Mouse (Mus musculus) intestine, embryonic 14.5 days (tissue): ENCODE data around the gene Gpsm1. TPM values are rescaled to one million over a fixed set of nuclear protein-coding genes. Genes with fewer than 3 reads are reported as not detected.
A peak's percentile ranks its signal among the peaks of the same experiment; 100 is the strongest.

ENCODE experiments used
- ATAC-seq: fragments of 200-750 bp; cut with Nextera tagmentation; replicated peaks from 2 replicates; pipeline ENCODE4 v1.8.0; 2017; ENCODE audit warnings: low read depth, moderate number of reproducible peaks, moderate TSS enrichment, moderate library complexity; ENCODE audit not compliant: low FRiP score, low TSS enrichment
- DNase-seq: peaks from one replicate; pipeline ENCODE4 v3.0.0-alpha.2; 2018; ENCODE audit warnings: low spot score
- H3K27ac ChIP-seq: fragments of 300-500 bp; sonication (generic); 2 replicates; pipeline ENCODE4 v1.5.1; 2014; ENCODE audit warnings: low read depth, mild to moderate bottlenecking, control low read depth
- H3K27me3 ChIP-seq: fragments of 300-500 bp; sonication (generic); replicated peaks from 2 replicates; pipeline ENCODE4 v1.6.1; 2014; ENCODE audit warnings: low read length, control low read depth; ENCODE audit not compliant: control insufficient read depth, insufficient read depth
- H3K36me3 ChIP-seq: fragments of 300-500 bp; sonication (generic); 2 replicates; pipeline ENCODE4 v1.6.1; 2014; ENCODE audit warnings: low read length, control low read depth; ENCODE audit not compliant: control insufficient read depth, insufficient read depth
- H3K4me1 ChIP-seq: fragments of 300-500 bp; sonication (generic); replicated peaks from 2 replicates; pipeline ENCODE4 v1.6.1; 2014; ENCODE audit warnings: low read length, control low read depth, mixed read lengths; ENCODE audit not compliant: control insufficient read depth, insufficient read depth
- H3K4me2 ChIP-seq: fragments of 300-500 bp; sonication (generic); 2 replicates; pipeline ENCODE4 v1.6.1; 2014; ENCODE audit warnings: low read length
- H3K4me3 ChIP-seq: fragments of 300-500 bp; sonication (generic); 2 replicates; pipeline ENCODE4 v1.5.1; 2014; ENCODE audit warnings: low read depth, low read length, control low read depth, mixed read lengths
- H3K9ac ChIP-seq: fragments of 300-500 bp; sonication (generic); 2 replicates; pipeline ENCODE4 v1.6.1; 2014; ENCODE audit warnings: mild to moderate bottlenecking, low read length
- H3K9me3 ChIP-seq: fragments of 300-500 bp; sonication (generic); 2 replicates; pipeline ENCODE4 v1.6.1; 2016; ENCODE audit warnings: low read length, control low read depth; ENCODE audit not compliant: control insufficient read depth
- WGBS: fragments of 180-500 bp; shearing (Covaris S2); extraction: QIAGEN DNeasy Blood & Tissue Kit; methylation state at CpG from one replicate; pipeline ENCODE4 v1.1.7; 2014; 5-methylcytosine and 5-hydroxymethylcytosine counted together
- polyA plus RNA-seq: library from polyadenylated mRNA; unstranded; fragments of >200 nt; fragmentation: Nextera tagmentation; extraction: Ambion mirVana; gene quantifications from 2 replicates; pipeline ENCODE4 v1.2.1, GENCODE M21; 2014

Gpsm1 gene
- polyA plus RNA-seq, 1 experiment from 2014 or later = 23.4 TPM

- H3K4me2 ChIP-seq = peak overlapping the region; percentile 98; the same call in 1 of the 2 replicates
- no peak overlapping the region for H3K27ac ChIP-seq
- no peak overlapping the region for H3K4me3 ChIP-seq
- DNase-seq (no peak), ATAC-seq (no peak)
- H3K9me3 ChIP-seq = no peaks in the 10 kb centered on the region
- no peak overlapping the region for H3K9ac ChIP-seq
- WGBS = 88% methylated on average over 11 of the region's 11 CpGs
- peaks cover 21% of the 10 kb centered on the region for H3K36me3 ChIP-seq
- H3K27me3 ChIP-seq = no peaks in the 10 kb centered on the region
- peaks cover 14% of the 10 kb centered on the region for H3K4me1 ChIP-seq
These were observed 38.0 kb downstream of the Gpsm1 start for GRCm38 (mm10) chr2:26353066-26353980.

- Histone ChIP-seq H3K27ac (no peak overlapping the region), H3K4me1 (peaks cover 11% of the 10 kb centered on the region), H3K9ac (no peak overlapping the region), H3K4me3 (no peak overlapping the region), H3K9me3 (no peaks in the 10 kb centered on the region), H3K36me3 (peaks cover 10% of the 10 kb centered on the region), H3K27me3 (no peaks in the 10 kb centered on the region), H3K4me2 (no peak overlapping the region)
- ATAC-seq (no peak), DNase-seq (no peak)
- WGBS = 95% methylated on average over 4 of the region's 4 CpGs
These were observed 39.1 kb downstream of the Gpsm1 start for GRCm38 (mm10) chr2:26354401-26354800.

GRCm38 (mm10) chr2:26356231-26356630 lies 40.9 kb downstream of the Gpsm1 start:
- Histone ChIP-seq H3K36me3 (no peaks in the 10 kb centered on the region), H3K4me1 (peaks cover 6% of the 10 kb centered on the region), H3K9ac (no peak overlapping the region), H3K4me3 (no peak overlapping the region), H3K27me3 (no peaks in the 10 kb centered on the region), H3K4me2 (no peak overlapping the region), H3K9me3 (no peaks in the 10 kb centered on the region), H3K27ac (no peak overlapping the region)
- WGBS = 77% methylated on average over 4 of the region's 4 CpGs
- ATAC-seq (no peak), DNase-seq (no peak)

GRCm38 (mm10) chr2:26356678-26357077 lies 41.4 kb downstream of the Gpsm1 start:
- Histone ChIP-seq H3K4me2 (no peak overlapping the region), H3K4me3 (no peak overlapping the region), H3K36me3 (no peaks in the 10 kb centered on the region), H3K27me3 (no peaks in the 10 kb centered on the region), H3K27ac (no peak overlapping the region), H3K9ac (no peak overlapping the region), H3K9me3 (no peaks in the 10 kb centered on the region), H3K4me1 (peaks cover 6% of the 10 kb centered on the region)
- no peak for ATAC-seq
- no peak for DNase-seq
- 78% methylated on average over 7 of the region's 7 CpGs for WGBS

- Histone ChIP-seq H3K9me3 (no peaks in the 10 kb centered on the region), H3K4me3 (no peak overlapping the region), H3K36me3 (no peaks in the 10 kb centered on the region), H3K4me1 (peaks cover 5% of the 10 kb centered on the region), H3K9ac (no peak overlapping the region), H3K27me3 (no peaks in the 10 kb centered on the region), H3K4me2 (no peak overlapping the region), H3K27ac (no peak overlapping the region)
- WGBS = 52% methylated on average over 15 of the region's 15 CpGs
- ATAC-seq (no peak), DNase-seq (no peak)
These were observed 42.2 kb downstream of the Gpsm1 start for GRCm38 (mm10) chr2:26357484-26357883.

GRCm38 (mm10) chr2:26358667-26359320 lies 43.5 kb downstream of the Gpsm1 start:
- H3K27ac ChIP-seq = no peak overlapping the region
- peaks cover under 1% of the 10 kb centered on the region; the same call in 1 of the 2 replicates for H3K36me3 ChIP-seq
- H3K9me3 ChIP-seq = no peaks in the 10 kb centered on the region
- H3K4me2 ChIP-seq = no peak overlapping the region
- WGBS = 84% methylated on average over 13 of the region's 13 CpGs
- no peak for DNase-seq
- no peaks in the 10 kb centered on the region for H3K27me3 ChIP-seq
- no peak overlapping the region for H3K9ac ChIP-seq
- no peaks in the 10 kb centered on the region for H3K4me1 ChIP-seq
- H3K4me3 ChIP-seq = no peak overlapping the region
- no peak for ATAC-seq

GRCm38 (mm10) chr2:26359983-26360382 lies 44.7 kb downstream of the Gpsm1 start:
- no peak for ATAC-seq
- Histone ChIP-seq H3K4me3 (no peak overlapping the region), H3K27ac (no peak overlapping the region), H3K36me3 (peaks cover 11% of the 10 kb centered on the region), H3K4me2 (no peak overlapping the region), H3K27me3 (no peaks in the 10 kb centered on the region), H3K9ac (no peak overlapping the region), H3K9me3 (no peaks in the 10 kb centered on the region), H3K4me1 (no peaks in the 10 kb centered on the region)
- no peak for DNase-seq
- 89% methylated on average over 6 of the region's 6 CpGs for WGBS

GRCm38 (mm10) chr2:26360772-26361171 lies 45.5 kb downstream of the Gpsm1 start, which contains the start of gene Card9:
TSS of gene Card9 (minus strand) at chr2:26360918.
- no peak within 1 kb of the TSS for H3K9ac ChIP-seq
- no peak for DNase-seq
- no peak for ATAC-seq
- no peaks in the 10 kb centered on the region for H3K27me3 ChIP-seq
- no peaks in the 10 kb centered on the region for H3K4me1 ChIP-seq
- WGBS = 46% methylated on average over 3 of the region's 3 CpGs
- H3K4me3 ChIP-seq = no peak within 1 kb of the TSS
- H3K27ac ChIP-seq = no peak within 1 kb of the TSS
- peaks cover 19% of the 10 kb centered on the region for H3K36me3 ChIP-seq
- H3K4me2 ChIP-seq = no peak within 1 kb of the TSS
- no peaks in the 10 kb centered on the region for H3K9me3 ChIP-seq
